ENCODE assay signal across 18 mouse cellular contexts in genomic region chr6:50980311-50980710, GRCm38 (mm10).
DNase-seq lines count a peak whose midpoint lies in the region; ATAC-seq and TF ChIP-seq lines count a peak whose summit lies in the region.
"Had no signal": no experiment of that assay in that cellular context is flagged by ENCODE, and none has a peak within 500 bp of the region (broad histone marks: within the 10 kb centered on the region; RNA-seq: fewer than 3 reads in every experiment).

No protein-coding gene starts in this region.

- peaks cover 11% of the 10 kb centered on the region for H3K36me3 ChIP-seq in heart, adult 2 months (ENCODE audit: control insufficient read depth, insufficient read depth, low read length)
- no peaks in the 10 kb centered on the region for H3K36me3 ChIP-seq in embryonic facial prominence, embryonic 13.5 days
- no peaks in the 10 kb centered on the region for H3K36me3 ChIP-seq in hindbrain, postnatal 0 days (ENCODE audit: insufficient read depth, low read length)
- H3K36me3 ChIP-seq: limb, embryonic 13.5 days; lung, embryonic 15.5 days; midbrain, embryonic 12.5 days; neural tube, embryonic 12.5 days had no signal

- peaks cover 17% of the 10 kb centered on the region for H3K4me1 ChIP-seq in heart, adult 2 months (ENCODE audit: control insufficient read depth, insufficient read depth, low read length)
- peaks cover 80% of the 10 kb centered on the region for H3K4me1 ChIP-seq in embryonic facial prominence, embryonic 13.5 days
- H3K4me1 ChIP-seq in hindbrain, postnatal 0 days (ENCODE audit: insufficient read depth, low read length): peaks cover 14% of the 10 kb centered on the region

- H3K4me2 ChIP-seq in embryonic facial prominence, embryonic 13.5 days: no peak overlapping the region
- no peak overlapping the region for H3K4me2 ChIP-seq in hindbrain, postnatal 0 days (ENCODE audit: low read depth, low read length)
- H3K4me2 ChIP-seq: limb, embryonic 13.5 days; lung, embryonic 15.5 days; midbrain, embryonic 12.5 days; neural tube, embryonic 12.5 days had no signal

- no peak for TF ChIP-seq EP300 in heart, adult 2 months (IDR thresholded peaks at IDR 0.05; ENCODE audit: insufficient read depth, low read depth, low read length)

- no peak overlapping the region for H3K9ac ChIP-seq in heart, adult 2 months (ENCODE audit: low read depth, low read length)
- no peak overlapping the region for H3K9ac ChIP-seq in embryonic facial prominence, embryonic 13.5 days
- H3K9ac ChIP-seq in hindbrain, postnatal 0 days (replicated peaks; ENCODE audit: low read length): no peak overlapping the region
- H3K9ac ChIP-seq: limb, embryonic 13.5 days; lung, embryonic 15.5 days; midbrain, embryonic 12.5 days; neural tube, embryonic 12.5 days had no signal

- WGBS in heart, adult 2 months: 80% methylated on average over 4 of the region's 4 CpGs
- WGBS in embryonic facial prominence, embryonic 13.5 days: 83% methylated on average over 4 of the region's 4 CpGs
- WGBS in hindbrain, postnatal 0 days: 85% methylated on average over 4 of the region's 4 CpGs

- intact Hi-C loops in heart, adult 2 months (cut with DNase I): no loop called here

- DNase-seq in heart, adult 11 months: peak; percentile 86
- DNase-seq in heart, adult 2 months: no peak
- peak; percentile 89 for DNase-seq in A20 (ENCODE audit: low read depth, low spot score)
- no peak for DNase-seq in cerebellum, adult 11 months
- DNase-seq in hindbrain, postnatal 0 days (ENCODE audit: low spot score): no peak
- DNase-seq in T-cell, adult 2 months (ENCODE audit: low spot score): no peak
- DNase-seq: adrenal gland, postnatal 10 days; gastrocnemius, postnatal 25 days; kidney, adult 18-20 months; layer of hippocampus, adult 9-11 months; right cerebral cortex, adult 18-20 months had no signal

- no peak for TF ChIP-seq CTCF in heart, adult 2 months (IDR thresholded peaks at IDR 0.05)
- TF ChIP-seq CTCF in hindbrain, postnatal 0 days (IDR thresholded peaks at IDR 0.05; ENCODE audit: low read depth): no peak

- no peaks in the 10 kb centered on the region for H3K27me3 ChIP-seq in heart, adult 2 months (ENCODE audit: control insufficient read depth, insufficient read depth, low read length)
- H3K27me3 ChIP-seq in embryonic facial prominence, embryonic 13.5 days: no peaks in the 10 kb centered on the region
- no peaks in the 10 kb centered on the region for H3K27me3 ChIP-seq in hindbrain, postnatal 0 days (ENCODE audit: insufficient read depth, low read length)
- H3K27me3 ChIP-seq: lung, embryonic 15.5 days; midbrain, embryonic 12.5 days; neural tube, embryonic 12.5 days had no signal

- no peak overlapping the region for H3K27ac ChIP-seq in heart, adult 2 months
- peak overlapping the region; percentile 95 for H3K27ac ChIP-seq in embryonic facial prominence, embryonic 13.5 days
- no peak overlapping the region for H3K27ac ChIP-seq in hindbrain, postnatal 0 days
- H3K27ac ChIP-seq: lung, embryonic 15.5 days; midbrain, embryonic 12.5 days; neural tube, embryonic 12.5 days had no signal

- no peak for ATAC-seq in embryonic facial prominence, embryonic 13.5 days (ENCODE audit: insufficient number of reproducible peaks, insufficient read depth, low FRiP score, low TSS enrichment, low read depth)
- ATAC-seq in monocyte, adult 5-6 weeks (replicated peaks; ENCODE audit: insufficient number of reproducible peaks, low FRiP score, low TSS enrichment, poor library complexity, severe bottlenecking): 0 out of 2 replicates have a peak, but pooled peaks have one; percentile 43
- no peak for ATAC-seq in hindbrain, postnatal 0 days
- ATAC-seq: forebrain, embryonic 14.5 days had no signal

- no peak for TF ChIP-seq POLR2A in heart, adult 2 months (IDR thresholded peaks at IDR 0.05; ENCODE audit: insufficient read depth, low read depth, low read length)

- no peak overlapping the region for H3K4me3 ChIP-seq in heart, adult 2 months
- H3K4me3 ChIP-seq in embryonic facial prominence, embryonic 13.5 days: no peak overlapping the region
- no peak overlapping the region for H3K4me3 ChIP-seq in hindbrain, postnatal 0 days (ENCODE audit: low read length)
- H3K4me3 ChIP-seq: limb, embryonic 13.5 days; lung, embryonic 15.5 days; midbrain, embryonic 12.5 days; neural tube, embryonic 12.5 days had no signal

- H3K79me2 ChIP-seq in heart, adult 2 months (replicated peaks; ENCODE audit: control insufficient read depth, insufficient read depth, low read length): no peaks in the 10 kb centered on the region

- H3K9me3 ChIP-seq in embryonic facial prominence, embryonic 13.5 days: no peaks in the 10 kb centered on the region
- no peaks in the 10 kb centered on the region for H3K9me3 ChIP-seq in hindbrain, postnatal 0 days (ENCODE audit: low read length)
- H3K9me3 ChIP-seq: limb, embryonic 13.5 days; lung, embryonic 15.5 days; midbrain, embryonic 12.5 days; neural tube, embryonic 12.5 days had no signal

Comparison
In these comparisons a context has a peak if more than half of its experiments do, and no peak if none do; other contexts are left out.
1. DNase-seq: peak in heart, adult 11 months (single experiment) and A20 (single experiment); none in heart, adult 2 months (0 of 2), cerebellum, adult 11 months (single experiment), hindbrain, postnatal 0 days (single experiment) and T-cell, adult 2 months (single experiment).